Mouse (Mus musculus): Measurements from ENCODE around the gene Tbc1d10c.

- TF ChIP-seq POLR2A (IDR thresholded peaks at IDR 0.05; ENCODE audit: extremely low read depth, insufficient read depth, low read length) (no peak), CTCF (IDR thresholded peaks at IDR 0.05; ENCODE audit: extremely low read depth, insufficient read depth, low read length) (no peak)
These were observed 50.9 kb downstream of the Tbc1d10c start for GRCm38 (mm10) chr19:4140147-4140546.

All from cortical plate, adult 2 months (tissue).